Mouse (Mus musculus) stomach, embryonic 16.5 days (tissue): ENCODE measurements around the gene Cryzl2. TPM values are rescaled to one million over a fixed set of nuclear protein-coding genes. Genes with fewer than 3 reads are reported as not detected.

Experiments used
- ATAC-seq: fragments of 200-750 bp; cut with Nextera tagmentation; 2 replicates; pipeline ENCODE4 v1.8.0; 2017; ENCODE audit warnings: moderate number of reproducible peaks, moderate TSS enrichment; ENCODE audit not compliant: insufficient read depth, low FRiP score
- H3K27ac ChIP-seq: fragments of 300-500 bp; sonication (generic); 2 replicates; pipeline ENCODE4 v1.5.1; 2014; ENCODE audit warnings: low read length
- H3K27me3 ChIP-seq: fragments of 300-500 bp; sonication (generic); 2 replicates; pipeline ENCODE4 v1.6.1; 2014; ENCODE audit warnings: low read length, control low read depth, mixed read lengths; ENCODE audit not compliant: control insufficient read depth, insufficient read depth
- H3K36me3 ChIP-seq: fragments of 300-500 bp; sonication (generic); 2 replicates; pipeline ENCODE4 v1.6.1; 2014; ENCODE audit warnings: low read length; ENCODE audit not compliant: control insufficient read depth, insufficient read depth
- H3K4me1 ChIP-seq: fragments of 300-500 bp; sonication (generic); 2 replicates; pipeline ENCODE4 v1.6.1; 2014; ENCODE audit warnings: low read length, control low read depth, mixed read lengths; ENCODE audit not compliant: control insufficient read depth, insufficient read depth
- H3K4me2 ChIP-seq: fragments of 300-500 bp; sonication (generic); 2 replicates; pipeline ENCODE4 v1.6.1; 2014; ENCODE audit warnings: low read depth, low read length, mixed read lengths
- H3K4me3 ChIP-seq: fragments of 300-500 bp; sonication (generic); replicated peaks from 2 replicates; pipeline ENCODE4 v1.5.1; 2014; ENCODE audit warnings: mild to moderate bottlenecking, low read length
- H3K9ac ChIP-seq: fragments of 300-500 bp; sonication (generic); 2 replicates; pipeline ENCODE4 v1.6.1; 2014; ENCODE audit warnings: low read length
- H3K9me3 ChIP-seq: fragments of 300-500 bp; sonication (generic); replicated peaks from 2 replicates; pipeline ENCODE4 v1.6.1; 2016; ENCODE audit warnings: low read length, control low read depth; ENCODE audit not compliant: control insufficient read depth
- WGBS: fragments of 180-500 bp; shearing (Covaris S2); extraction: QIAGEN DNeasy Blood & Tissue Kit; methylation state at CpG from one replicate; pipeline ENCODE4 v1.1.7; 2014; 5-methylcytosine and 5-hydroxymethylcytosine counted together
- polyA plus RNA-seq: library from polyadenylated mRNA; unstranded; fragments of >200 nt; fragmentation: Nextera tagmentation; extraction: Ambion mirVana; gene quantifications from 2 replicates; pipeline ENCODE4 v1.2.1, GENCODE M21; 2015

Cryzl2 gene
- polyA plus RNA-seq, 1 experiment from 2014 or later, result 13.2 TPM

GRCm38 (mm10) chr1:157459904-157460303, 1.5 kb downstream of the Cryzl2 start:
- H3K4me2 ChIP-seq, result no peak overlapping the region
- ATAC-seq, result no peak
- H3K4me1 ChIP-seq, result 0 out of 2 replicates have a peak, but pooled peaks cover 6% of the 10 kb centered on the region
- no peaks in the 10 kb centered on the region for H3K9me3 ChIP-seq
- H3K27me3 ChIP-seq, result no peaks in the 10 kb centered on the region
- no peak overlapping the region for H3K4me3 ChIP-seq
- no peak overlapping the region for H3K27ac ChIP-seq
- 83% methylated on average over 5 of the region's 5 CpGs for WGBS
- H3K9ac ChIP-seq, result no peak overlapping the region
- H3K36me3 ChIP-seq, result no peaks in the 10 kb centered on the region

- no peaks in the 10 kb centered on the region for H3K36me3 ChIP-seq
- no peak for ATAC-seq
- no peak overlapping the region for H3K4me2 ChIP-seq
- H3K4me3 ChIP-seq, result no peak overlapping the region
- H3K4me1 ChIP-seq, result 0 out of 2 replicates have a peak, but pooled peaks cover 6% of the 10 kb centered on the region
- H3K27ac ChIP-seq, result no peak overlapping the region
- no peaks in the 10 kb centered on the region for H3K9me3 ChIP-seq
- no peaks in the 10 kb centered on the region for H3K27me3 ChIP-seq
- no peak overlapping the region for H3K9ac ChIP-seq
- 93% methylated on average over 5 of the region's 5 CpGs for WGBS
These were observed 2.9 kb downstream of the Cryzl2 start for GRCm38 (mm10) chr1:157461276-157461675.

GRCm38 (mm10) chr1:157462336-157462735, 4.0 kb downstream of the Cryzl2 start:
- no peak overlapping the region for H3K4me3 ChIP-seq
- H3K27me3 ChIP-seq, result no peaks in the 10 kb centered on the region
- 40% methylated on average over 3 of the region's 3 CpGs for WGBS
- H3K4me1 ChIP-seq, result 0 out of 2 replicates have a peak, but pooled peaks cover 6% of the 10 kb centered on the region
- H3K27ac ChIP-seq, result peak overlapping the region; percentile 52
- peak; percentile 24; the same call in 1 of the 2 replicates for ATAC-seq
- no peak overlapping the region for H3K4me2 ChIP-seq
- no peak overlapping the region for H3K9ac ChIP-seq
- H3K9me3 ChIP-seq, result no peaks in the 10 kb centered on the region
- no peaks in the 10 kb centered on the region for H3K36me3 ChIP-seq

- 70% methylated on average over 3 of the region's 3 CpGs for WGBS
- Histone ChIP-seq H3K9ac (no peak overlapping the region), H3K9me3 (no peaks in the 10 kb centered on the region), H3K4me2 (no peak overlapping the region), H3K36me3 (no peaks in the 10 kb centered on the region), H3K4me3 (no peak overlapping the region), H3K27ac (no peak overlapping the region), H3K27me3 (no peaks in the 10 kb centered on the region), H3K4me1 (no peaks in the 10 kb centered on the region)
- no peak for ATAC-seq
These were observed 6.8 kb downstream of the Cryzl2 start for GRCm38 (mm10) chr1:157465194-157465593.

- H3K4me1 ChIP-seq, result no peaks in the 10 kb centered on the region
- H3K27me3 ChIP-seq, result no peaks in the 10 kb centered on the region
- no peaks in the 10 kb centered on the region for H3K9me3 ChIP-seq
- H3K9ac ChIP-seq, result no peak overlapping the region
- H3K4me2 ChIP-seq, result no peak overlapping the region
- H3K27ac ChIP-seq, result no peak overlapping the region
- no peak overlapping the region for H3K4me3 ChIP-seq
- WGBS, result 87% methylated on average over 8 of the region's 8 CpGs
- no peaks in the 10 kb centered on the region for H3K36me3 ChIP-seq
- no peak for ATAC-seq
These were observed 9.5 kb downstream of the Cryzl2 start for GRCm38 (mm10) chr1:157467866-157468265.

- Histone ChIP-seq H3K27ac (no peak overlapping the region), H3K4me1 (no peaks in the 10 kb centered on the region), H3K9me3 (no peaks in the 10 kb centered on the region), H3K4me3 (no peak overlapping the region), H3K4me2 (no peak overlapping the region), H3K9ac (no peak overlapping the region), H3K27me3 (no peaks in the 10 kb centered on the region), H3K36me3 (no peaks in the 10 kb centered on the region)
- no peak for ATAC-seq
- WGBS, result 85% methylated on average over 9 of the region's 9 CpGs
These were observed 12.5 kb downstream of the Cryzl2 start for GRCm38 (mm10) chr1:157470761-157471386.

GRCm38 (mm10) chr1:157472716-157473115, 14.3 kb downstream of the Cryzl2 start:
- no peaks in the 10 kb centered on the region for H3K4me1 ChIP-seq
- WGBS, result 85% methylated on average over 7 of the region's 7 CpGs
- no peak overlapping the region for H3K27ac ChIP-seq
- no peaks in the 10 kb centered on the region for H3K27me3 ChIP-seq
- H3K9ac ChIP-seq, result no peak overlapping the region
- ATAC-seq, result no peak
- H3K9me3 ChIP-seq, result no peaks in the 10 kb centered on the region
- no peak overlapping the region for H3K4me3 ChIP-seq
- no peak overlapping the region for H3K4me2 ChIP-seq
- H3K36me3 ChIP-seq, result no peaks in the 10 kb centered on the region

GRCm38 (mm10) chr1:157474865-157475264, 16.5 kb downstream of the Cryzl2 start:
- Histone ChIP-seq H3K27ac (no peak overlapping the region), H3K9me3 (no peaks in the 10 kb centered on the region), H3K4me3 (no peak overlapping the region), H3K36me3 (no peaks in the 10 kb centered on the region), H3K4me1 (no peaks in the 10 kb centered on the region), H3K27me3 (no peaks in the 10 kb centered on the region), H3K4me2 (no peak overlapping the region), H3K9ac (no peak overlapping the region)
- peak; percentile 52; the same call in 1 of the 2 replicates for ATAC-seq
- WGBS, result 48% methylated on average over 8 of the region's 8 CpGs

- no peak overlapping the region for H3K27ac ChIP-seq
- H3K4me2 ChIP-seq, result no peak overlapping the region
- H3K9me3 ChIP-seq, result no peaks in the 10 kb centered on the region
- 74% methylated on average over 2 of the region's 2 CpGs for WGBS
- H3K4me1 ChIP-seq, result no peaks in the 10 kb centered on the region
- H3K4me3 ChIP-seq, result no peak overlapping the region
- no peak for ATAC-seq
- no peaks in the 10 kb centered on the region for H3K36me3 ChIP-seq
- no peaks in the 10 kb centered on the region for H3K27me3 ChIP-seq
- no peak overlapping the region for H3K9ac ChIP-seq
These were observed 17.9 kb downstream of the Cryzl2 start for GRCm38 (mm10) chr1:157476231-157476630.
